Comparison of ENCODE assay signal across 8 mouse cellular contexts in the genomic region with DNA sequence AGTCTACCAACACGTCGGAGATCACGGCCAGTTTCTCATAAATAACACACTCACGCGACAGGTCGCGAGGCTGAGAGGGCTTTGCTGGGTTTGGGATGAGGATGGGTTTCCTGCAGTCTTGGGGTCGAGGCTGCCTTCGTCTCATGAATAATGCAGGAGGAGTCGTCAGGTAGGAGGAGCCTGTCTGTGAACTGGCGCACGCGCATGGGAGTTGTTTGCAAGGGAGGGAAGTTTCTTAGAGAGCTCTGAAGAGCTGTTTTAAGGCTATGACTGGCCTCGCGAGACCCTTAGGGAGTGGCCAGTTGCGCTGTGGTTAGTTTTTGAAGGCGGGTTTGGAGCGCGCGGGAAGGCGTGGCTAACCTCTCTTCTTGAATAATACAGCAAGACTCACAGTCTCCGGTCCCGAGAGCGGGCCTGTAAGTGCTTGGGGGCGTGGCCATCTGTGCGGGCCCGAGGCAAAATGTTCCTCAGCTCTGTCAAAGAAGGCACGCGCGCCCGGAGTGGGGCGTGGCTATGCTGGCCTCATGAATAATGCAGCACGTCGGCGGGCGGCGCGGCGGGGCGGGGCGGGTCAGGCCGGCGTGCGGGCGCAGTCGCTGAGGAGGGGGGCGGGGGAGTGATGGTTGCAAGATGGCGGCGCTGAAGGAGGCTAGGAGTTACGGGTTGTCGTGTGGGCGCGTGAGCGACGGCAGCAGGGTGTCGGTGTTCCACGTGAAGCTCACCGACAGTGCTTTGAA. TPM values are rescaled to one million over a fixed set of nuclear protein-coding genes. Genes with fewer than 3 reads are reported as not detected.
DNase-seq lines count a peak whose midpoint lies in the region; ATAC-seq lines count a peak whose summit lies in the region.

Gene Ell, plus strand, starts transcription at position 381 of the 737 bp plus-strand sequence.

- H3K27me3 ChIP-seq in heart, embryonic 10.5 days (ENCODE audit: insufficient read depth, poor library complexity, severe bottlenecking): no peaks in the 10 kb centered on the region
- H3K27me3 ChIP-seq in kidney, embryonic 15.5 days: no peaks in the 10 kb centered on the region

- DNase-seq in B cell, adult 2 months: peak; percentile 99
- peak; percentile 99 for DNase-seq in brain, adult 2 months (ENCODE audit: low read depth, low spot score)
- DNase-seq in heart, embryonic 10.5 days (ENCODE audit: low spot score): peak; percentile 100
- peak; percentile 100 for DNase-seq in liver
- DNase-seq in spleen, postnatal 4 days (ENCODE audit: low spot score in 2 of 2): peak; percentile 100

- H3K9me3 ChIP-seq in heart, embryonic 10.5 days: no peaks in the 10 kb centered on the region
- no peaks in the 10 kb centered on the region for H3K9me3 ChIP-seq in kidney, embryonic 15.5 days (replicated peaks)

- ATAC-seq in erythroblast, adult 5-6 weeks (replicated peaks; ENCODE audit: low FRiP score, poor library complexity, severe bottlenecking): peak; percentile 72
- peak; percentile 91 for ATAC-seq in kidney, embryonic 15.5 days (replicated peaks; ENCODE audit: low FRiP score)
- peak; percentile 61 for ATAC-seq in monocyte, adult 5-6 weeks (replicated peaks; ENCODE audit: insufficient number of reproducible peaks, low FRiP score, low TSS enrichment, poor library complexity, severe bottlenecking)

- peak within 1 kb of the TSS; percentile 70 for H3K9ac ChIP-seq in kidney, embryonic 15.5 days

- peak within 1 kb of the TSS; percentile 93 for H3K27ac ChIP-seq in heart, embryonic 10.5 days
- H3K27ac ChIP-seq in kidney, embryonic 15.5 days: peak within 1 kb of the TSS; percentile 99

- peak within 1 kb of the TSS; percentile 84 for H3K4me2 ChIP-seq in kidney, embryonic 15.5 days

- under 1% methylated on average over 58 of the region's 58 CpGs for WGBS in heart, embryonic 10.5 days
- under 1% methylated on average over 58 of the region's 58 CpGs for WGBS in kidney, embryonic 15.5 days

- peaks cover 34% of the 10 kb centered on the region for H3K36me3 ChIP-seq in heart, embryonic 10.5 days
- H3K36me3 ChIP-seq in kidney, embryonic 15.5 days: peaks cover 30% of the 10 kb centered on the region

- H3K4me3 ChIP-seq in heart, embryonic 10.5 days: peak within 1 kb of the TSS; percentile 90
- peak within 1 kb of the TSS; percentile 65 for H3K4me3 ChIP-seq in kidney, embryonic 15.5 days (replicated peaks)

- peaks cover 55% of the 10 kb centered on the region for H3K4me1 ChIP-seq in heart, embryonic 10.5 days
- peaks cover 39% of the 10 kb centered on the region for H3K4me1 ChIP-seq in kidney, embryonic 15.5 days

RNA-seq across cellular contexts. Expression of gene Ell, which starts in this region (rescaled TPM):
- total RNA-seq in erythroblast, adult 5-6 weeks (2015; ENCODE audit: low replicate concordance): 2.5 and 5.2 TPM in 2 replicates
- total RNA-seq in erythroblast, adult 5-6 weeks (2017; ENCODE audit: low replicate concordance): 4.0 and 4.7 TPM in 2 replicates
- polyA plus RNA-seq in heart, embryonic 10.5 days (2016; fragmentation: Nextera tagmentation; extraction: Ambion mirVana): 15.8 and 18.5 TPM in 2 replicates
- 20.3 and 23.8 TPM in 2 replicates for polyA plus RNA-seq in kidney, embryonic 15.5 days (2015; fragmentation: Nextera tagmentation; extraction: Ambion mirVana)
- total RNA-seq in monocyte, adult 5-6 weeks (2017): 13.9 to 16.9 TPM (median 15.1 TPM) in 3 replicates

Comparison
In these comparisons a context has a peak if more than half of its experiments do, and no peak if none do; other contexts are left out.
1. Peak in every context shown above with its lines: DNase-seq, ATAC-seq, H3K4me3 ChIP-seq and H3K27ac ChIP-seq.